8 mouse cellular contexts compared by ENCODE assay signal in genomic region chr1:171269848-171270572, GRCm38 (mm10). TPM values are rescaled to one million over a fixed set of nuclear protein-coding genes. Genes with fewer than 3 reads are reported as not detected.
DNase-seq lines count a peak whose midpoint lies in the region; ATAC-seq and TF ChIP-seq lines count a peak whose summit lies in the region.

TSS of gene B4galt3 (plus strand) at chr1:171270328.

- no peaks in the 10 kb centered on the region for H3K9me3 ChIP-seq in hindbrain, postnatal 0 days (ENCODE audit: low read length)

- peaks cover 24% of the 10 kb centered on the region for H3K36me3 ChIP-seq in hindbrain, postnatal 0 days (ENCODE audit: insufficient read depth, low read length)

- no peaks in the 10 kb centered on the region for H3K27me3 ChIP-seq in hindbrain, postnatal 0 days (ENCODE audit: insufficient read depth, low read length)

- H3K9ac ChIP-seq in hindbrain, postnatal 0 days (replicated peaks; ENCODE audit: low read length), result peak within 1 kb of the TSS; percentile 92

- 0 out of 2 replicates have a peak, but pooled peaks have one; percentile 13 for TF ChIP-seq CTCF in hindbrain, postnatal 0 days (IDR thresholded peaks at IDR 0.05; ENCODE audit: low read depth)

- WGBS in hindbrain, postnatal 0 days, result 3% methylated on average over 36 of the region's 36 CpGs

- peak within 1 kb of the TSS; percentile 90 for H3K4me3 ChIP-seq in hindbrain, postnatal 0 days (ENCODE audit: low read length)

- H3K4me2 ChIP-seq in hindbrain, postnatal 0 days (ENCODE audit: low read depth, low read length), result peak within 1 kb of the TSS; percentile 100

- peak; percentile 94 for DNase-seq in ZHBTc4 (ENCODE audit: low read depth, low spot score)
- DNase-seq in gastrocnemius, adult 8-10 months (ENCODE audit: low spot score in 2 of 2), result peak; percentile 93
- peak; percentile 93 for DNase-seq in hindbrain, postnatal 0 days (ENCODE audit: low spot score)
- DNase-seq in left cerebral cortex, adult 18-20 months (ENCODE audit: low spot score in 2 of 2), result peak; percentile 96 to 98
- peak; percentile 96 to 97 for DNase-seq in lung, postnatal 4 days
- DNase-seq in retina, postnatal 1 day, result peak; percentile 94
- DNase-seq in thymus, postnatal 4 days, result peak; percentile 100

- peak within 1 kb of the TSS; percentile 32 for H3K27ac ChIP-seq in hindbrain, postnatal 0 days

- ATAC-seq in common myeloid progenitor, adult 5-6 weeks (replicated peaks; ENCODE audit: low read depth, poor library complexity, severe bottlenecking), result peak; percentile 94
- ATAC-seq in hindbrain, postnatal 0 days, result peak; percentile 95

- H3K4me1 ChIP-seq in hindbrain, postnatal 0 days (ENCODE audit: insufficient read depth, low read length), result 0 out of 2 replicates have a peak, but pooled peaks cover 5% of the 10 kb centered on the region

RNA-seq across cellular contexts. Expression of gene B4galt3, which starts in this region (rescaled TPM):
- 11.0 and 32.0 TPM in 2 replicates for total RNA-seq in common myeloid progenitor, adult 5-6 weeks (2017)
- total RNA-seq in gastrocnemius, adult 8-10 months (2022), result 10 to 100 TPM in 2 of 4 experiments, 1 to 10 TPM in 2; 8.7 to 14.1 (median 10.9) TPM
- 80.5 and 101 TPM in 2 replicates for total RNA-seq in hindbrain, postnatal 0 days (2014; rRNA removed)
- polyA plus RNA-seq in hindbrain, postnatal 0 days (2015; fragmentation: Nextera tagmentation; extraction: Ambion mirVana), result 88.8 and 91.9 TPM in 2 replicates
- total RNA-seq in left cerebral cortex, adult 18-20 months (2021), result 10 to 100 TPM; 64.3 to 71.8 TPM

Comparison
In these comparisons a context has a peak if more than half of its experiments do, and no peak if none do; other contexts are left out.
1. Peak in every context shown above with its lines: DNase-seq, ATAC-seq, H3K4me3 ChIP-seq and H3K27ac ChIP-seq.